Mouse (Mus musculus) ES-E14 (cell line): ENCODE results near the gene Ssrp1.

Source experiments
- CHD2 ChIP-seq: IDR thresholded peaks from 2 replicates; pipeline ENCODE4 v1.6.1; 2014; ENCODE audit warnings: mild to moderate bottlenecking, low read depth, low read length, inconsistent platforms
- HCFC1 ChIP-seq: IDR thresholded peaks from 2 replicates; pipeline ENCODE4 v1.6.1; 2012; ENCODE audit warnings: low read length, inconsistent platforms, borderline replicate concordance; ENCODE audit not compliant: insufficient read depth
- MAFK ChIP-seq: IDR thresholded peaks from 2 replicates; pipeline ENCODE4 v1.6.1; 2014; ENCODE audit warnings: mild to moderate bottlenecking, low read depth, low read length, inconsistent platforms; ENCODE audit not compliant: insufficient read depth
- ZC3H11A ChIP-seq: IDR thresholded peaks from 2 replicates; pipeline ENCODE4 v1.6.1; 2012; ENCODE audit warnings: low read depth, mild to moderate bottlenecking, inconsistent platforms, low read length, borderline replicate concordance
- ZNF384 ChIP-seq: IDR thresholded peaks from 2 replicates; pipeline ENCODE4 v1.6.1; 2012; ENCODE audit warnings: low read depth, low read length, inconsistent platforms

- TF ChIP-seq ZC3H11A (no peak), CHD2 (no peak), ZNF384 (no peak), HCFC1 (no peak), MAFK (no peak)
These were observed 9.8 kb upstream of the Ssrp1 start for GRCm38 (mm10) chr2:85027281-85027680.
